In genomic region chr1:136707394-136707793, GRCm38 (mm10) we compare ENCODE assay signal across 8 mouse cellular contexts.
DNase-seq lines count a peak whose midpoint lies in the region; ATAC-seq and TF ChIP-seq lines count a peak whose summit lies in the region.

No protein-coding gene starts in this region.

- 92% methylated on average over 8 of the region's 8 CpGs for WGBS in intestine, postnatal 0 days
- WGBS in intestine, embryonic 15.5 days, result 87% methylated on average over 8 of the region's 8 CpGs

- H3K9me3 ChIP-seq in intestine, postnatal 0 days (ENCODE audit: control insufficient read depth), result no peaks in the 10 kb centered on the region
- no peaks in the 10 kb centered on the region for H3K9me3 ChIP-seq in intestine, embryonic 15.5 days

- H3K9ac ChIP-seq in intestine, postnatal 0 days (ENCODE audit: low read depth, low read length), result no peak overlapping the region
- no peak overlapping the region for H3K9ac ChIP-seq in intestine, embryonic 15.5 days

- no peak overlapping the region for H3K4me2 ChIP-seq in intestine, postnatal 0 days (replicated peaks; ENCODE audit: low read depth)
- no peak overlapping the region for H3K4me2 ChIP-seq in intestine, embryonic 15.5 days (replicated peaks)

- H3K27me3 ChIP-seq in intestine, postnatal 0 days (replicated peaks; ENCODE audit: control insufficient read depth, insufficient read depth, low read length), result no peaks in the 10 kb centered on the region
- H3K27me3 ChIP-seq in intestine, embryonic 15.5 days (replicated peaks), result no peaks in the 10 kb centered on the region

- TF ChIP-seq CTCF in intestine, postnatal 0 days (IDR thresholded peaks at IDR 0.05; ENCODE audit: low read depth), result no peak

- ATAC-seq in intestine, postnatal 0 days, result 0 out of 2 replicates have a peak, but pooled peaks have one; percentile 36
- no peak; the same call in 1 of the 2 replicates for ATAC-seq in intestine, embryonic 15.5 days

- no peak overlapping the region for H3K4me3 ChIP-seq in intestine, postnatal 0 days (ENCODE audit: low read depth, low read length)
- H3K4me3 ChIP-seq in intestine, embryonic 15.5 days (replicated peaks), result no peak overlapping the region

- H3K4me1 ChIP-seq in intestine, postnatal 0 days (replicated peaks; ENCODE audit: control insufficient read depth, insufficient read depth, low read length), result no peaks in the 10 kb centered on the region
- H3K4me1 ChIP-seq in intestine, embryonic 15.5 days (replicated peaks), result no peaks in the 10 kb centered on the region

- H3K27ac ChIP-seq in intestine, postnatal 0 days (ENCODE audit: low read depth, low read length), result no peak overlapping the region
- no peak overlapping the region for H3K27ac ChIP-seq in intestine, embryonic 15.5 days

- DNase-seq in CD8-positive naive resting alpha-beta T cell, adult 2 months (ENCODE audit: low read depth in 2 of 2, low spot score in 2 of 2), result peak; percentile 44 to 66
- peak; percentile 39 for DNase-seq in heart, postnatal 4 days
- DNase-seq in spleen, postnatal 36 days (ENCODE audit: low spot score in 2 of 2), result peak; percentile 56 to 64
- no peak for DNase-seq in gastrocnemius, postnatal 25 days
- no peak for DNase-seq in embryo, embryonic 10.5 days (ENCODE audit: low spot score)
- DNase-seq in cerebellum, adult 18-20 months, result no peak

- H3K36me3 ChIP-seq in intestine, postnatal 0 days (ENCODE audit: control insufficient read depth, insufficient read depth), result no peaks in the 10 kb centered on the region
- no peaks in the 10 kb centered on the region for H3K36me3 ChIP-seq in intestine, embryonic 15.5 days

Comparison
In these comparisons a context has a peak if more than half of its experiments do, and no peak if none do; other contexts are left out.
1. DNase-seq: peak in CD8-positive naive resting alpha-beta T cell, adult 2 months (2 of 2), heart, postnatal 4 days (single experiment) and spleen, postnatal 36 days (2 of 2); none in gastrocnemius, postnatal 25 days (single experiment), embryo, embryonic 10.5 days (single experiment) and cerebellum, adult 18-20 months (0 of 2).